Mouse (Mus musculus) myocyte (in vitro differentiated cells): ENCODE results near the gene Efhd2. TPM values are rescaled to one million over a fixed set of nuclear protein-coding genes. Genes with fewer than 3 reads are reported as not detected.

Source experiments
- H3K27me3 ChIP-seq: one replicate; pipeline ENCODE4 v1.6.1; 2011; ENCODE audit not compliant: control insufficient read depth, insufficient read depth, insufficient read length
- H3K36me3 ChIP-seq: one replicate; pipeline ENCODE4 v1.6.1; 2011; ENCODE audit not compliant: control insufficient read depth, insufficient read depth
- H3K4me2 ChIP-seq: one replicate; pipeline ENCODE4 v1.6.1; 2011; ENCODE audit warnings: low read depth, control low read depth
- H3K4me3 ChIP-seq: one replicate; pipeline ENCODE4 v1.5.1; 2011; ENCODE audit warnings: mild to moderate bottlenecking, control low read depth, moderate library complexity
- H3K79me2 ChIP-seq: one replicate; pipeline ENCODE4 v1.6.1; 2011; ENCODE audit not compliant: control insufficient read depth, insufficient read depth
- H3ac ChIP-seq: one replicate; pipeline ENCODE4 v1.6.1; 2011; ENCODE audit not compliant: control insufficient read depth, insufficient read length
- CEBPB ChIP-seq: IDR thresholded peaks from 2 replicates; pipeline ENCODE4 v1.6.1; 2011; ENCODE audit warnings: mild to moderate bottlenecking, moderate library complexity; ENCODE audit not compliant: poor library complexity, insufficient read depth, severe bottlenecking
- E2F4 ChIP-seq: IDR thresholded peaks from one replicate; pipeline ENCODE4 v1.6.1; 2011; ENCODE audit warnings: mild to moderate bottlenecking, control low read depth, moderate library complexity; ENCODE audit not compliant: insufficient read depth
- MAX ChIP-seq: IDR thresholded peaks from one replicate; pipeline ENCODE4 v1.6.1; 2011; ENCODE audit warnings: low read depth, mild to moderate bottlenecking, control low read depth
- MYOD1 ChIP-seq, 3 experiments: IDR thresholded peaks; one replicate each; pipeline ENCODE4 v1.6.1; 2011; ENCODE audit warnings: control low read depth in 2 of 3, low read depth in 2 of 3, mild to moderate bottlenecking in 2 of 3, moderate library complexity in 1 of 3; ENCODE audit not compliant: insufficient read length in 2 of 3, control insufficient read depth in 1 of 3
- MYOG ChIP-seq, 3 experiments: IDR thresholded peaks; one replicate each; pipeline ENCODE4 v1.6.1; 2011; ENCODE audit warnings: control low read depth in 2 of 3, low read depth in 2 of 3, mild to moderate bottlenecking in 2 of 3; ENCODE audit not compliant: insufficient read length in 2 of 3, control insufficient read depth in 1 of 3, insufficient read depth in 1 of 3
- POLR2A ChIP-seq: IDR thresholded peaks from one replicate; pipeline ENCODE4 v1.6.1; 2011; ENCODE audit warnings: low read depth, mild to moderate bottlenecking, control low read depth, moderate library complexity; ENCODE audit not compliant: insufficient read length
- POLR2AphosphoS2 ChIP-seq: IDR thresholded peaks from one replicate; pipeline ENCODE4 v1.6.1; 2011; ENCODE audit warnings: low read depth, control low read depth; ENCODE audit not compliant: insufficient read length
- REST ChIP-seq: IDR thresholded peaks from one replicate; pipeline ENCODE4 v1.6.1; 2011; ENCODE audit warnings: mild to moderate bottlenecking, control low read depth, moderate library complexity; ENCODE audit not compliant: insufficient read depth, insufficient read length
- SRF ChIP-seq: IDR thresholded peaks from one replicate; pipeline ENCODE4 v1.6.1; 2011; ENCODE audit warnings: low read depth; ENCODE audit not compliant: control insufficient read depth, insufficient read length
- TCF12 ChIP-seq: IDR thresholded peaks from one replicate; pipeline ENCODE4 v1.6.1; 2011; ENCODE audit warnings: mild to moderate bottlenecking, control low read depth; ENCODE audit not compliant: poor library complexity, insufficient read depth, severe bottlenecking
- TCF3 ChIP-seq: IDR thresholded peaks from one replicate; pipeline ENCODE4 v1.6.1; 2011; ENCODE audit warnings: low read depth, control low read depth; ENCODE audit not compliant: insufficient read length
- USF1 ChIP-seq: IDR thresholded peaks from one replicate; pipeline ENCODE4 v1.6.1; 2011; ENCODE audit warnings: low read depth, mild to moderate bottlenecking, control low read depth, moderate library complexity
- polyA plus RNA-seq: library from polyadenylated mRNA; unstranded; fragments of >200 nt; fragmentation: generic; extraction: Trizol; gene quantifications from one replicate; pipeline ENCODE4 v1.2.1, GENCODE M21; 2012; ENCODE audit warnings: missing spikeins

Efhd2 gene
- polyA plus RNA-seq, 1 experiment = 38.8 TPM

GRCm38 (mm10) chr4:141816267-141816666 is 58.5 kb downstream of the Efhd2 start:
- Histone ChIP-seq H3K4me3 (no peak overlapping the region), H3K36me3 (peaks cover 1% of the 10 kb centered on the region), H3K4me2 (no peak overlapping the region), H3K27me3 (no peaks in the 10 kb centered on the region), H3ac (no peak overlapping the region), H3K79me2 (no peaks in the 10 kb centered on the region)
- TF ChIP-seq POLR2A (no peak), MYOD1 (IDR thresholded peaks at IDR 0.05; ENCODE audit: control insufficient read depth in 1 of 3, insufficient read length in 2 of 3, low read depth in 2 of 3) (no peak), CEBPB (no peak), SRF (no peak), TCF3 (no peak), E2F4 (no peak), MAX (no peak), MYOG (IDR thresholded peaks at IDR 0.05; ENCODE audit: control insufficient read depth in 1 of 3, insufficient read depth in 1 of 3, insufficient read length in 2 of 3, low read depth in 2 of 3) (no peak), USF1 (no peak), TCF12 (no peak), REST (no peak), POLR2AphosphoS2 (no peak)

- peaks cover 11% of the 10 kb centered on the region for H3K36me3 ChIP-seq
- H3K79me2 ChIP-seq = no peaks in the 10 kb centered on the region
- TF ChIP-seq SRF (no peak), REST (peak; percentile 66), TCF12 (no peak), POLR2AphosphoS2 (no peak), MYOG (IDR thresholded peaks at IDR 0.05; ENCODE audit: control insufficient read depth in 1 of 3, insufficient read depth in 1 of 3, insufficient read length in 2 of 3, low read depth in 2 of 3) (no peak)
- no peaks in the 10 kb centered on the region for H3K27me3 ChIP-seq
- no peak overlapping the region for H3ac ChIP-seq
- no peak overlapping the region for H3K4me3 ChIP-seq
- no peak overlapping the region for H3K4me2 ChIP-seq
Measured at GRCm38 (mm10) chr4:141811375-141811774, 63.3 kb downstream of the Efhd2 start.

GRCm38 (mm10) chr4:141810975-141811374 is 63.7 kb downstream of the Efhd2 start:
- Histone ChIP-seq H3K4me2 (no peak overlapping the region), H3K79me2 (no peaks in the 10 kb centered on the region)

DNA sequence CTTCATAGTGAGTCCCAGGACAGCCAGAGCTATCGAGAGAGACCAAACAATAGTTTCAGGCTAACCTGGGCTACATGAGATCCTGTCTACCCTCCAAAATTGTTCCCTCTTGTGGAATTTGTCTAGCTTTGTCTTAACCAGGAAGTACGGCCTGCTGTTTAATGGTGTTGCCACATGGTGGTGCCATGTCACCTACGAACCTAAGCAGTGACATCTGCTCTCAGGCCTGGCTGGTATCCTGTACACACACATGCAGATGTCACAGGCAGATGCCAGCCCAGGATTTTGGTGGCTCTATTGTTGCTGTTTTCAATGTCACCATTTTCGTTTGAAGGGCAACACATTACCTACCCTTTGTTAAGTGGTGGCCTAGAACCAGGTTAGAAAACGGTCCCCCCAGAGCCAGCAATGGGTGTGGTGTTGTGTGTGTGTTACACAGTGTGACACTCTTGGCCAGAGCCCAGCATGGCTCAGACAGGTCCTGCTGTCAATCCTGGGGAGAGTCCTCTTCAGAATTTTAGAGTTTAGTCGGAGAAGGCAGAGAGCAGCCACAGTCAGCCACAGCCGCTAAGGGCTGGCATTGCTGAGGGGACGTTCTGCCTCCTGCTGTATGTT is 64.8 kb downstream of the Efhd2 start:
- TF ChIP-seq SRF = no peak
- no peak for TF ChIP-seq CEBPB
- no peak for TF ChIP-seq POLR2AphosphoS2
- no peak for TF ChIP-seq USF1
- no peak for TF ChIP-seq TCF3
- no peak for TF ChIP-seq E2F4
- TF ChIP-seq REST = no peak
- no peak for TF ChIP-seq MYOG (IDR thresholded peaks at IDR 0.05; ENCODE audit: control insufficient read depth in 1 of 3, insufficient read depth in 1 of 3, insufficient read length in 2 of 3, low read depth in 2 of 3)
- no peak for TF ChIP-seq MAX
- no peak for TF ChIP-seq POLR2A
- TF ChIP-seq TCF12 = no peak
- TF ChIP-seq MYOD1 (IDR thresholded peaks at IDR 0.05; ENCODE audit: control insufficient read depth in 1 of 3, insufficient read length in 2 of 3, low read depth in 2 of 3) = no peak
- peaks cover 11% of the 10 kb centered on the region for H3K36me3 ChIP-seq
- no peak overlapping the region for H3K4me3 ChIP-seq
- no peak overlapping the region for H3ac ChIP-seq
- H3K79me2 ChIP-seq = no peaks in the 10 kb centered on the region
- H3K27me3 ChIP-seq = no peaks in the 10 kb centered on the region
- H3K4me2 ChIP-seq = no peak overlapping the region

More at GRCm38 (mm10) chr4:141810975-141811374, 63.7 kb downstream of the Efhd2 start:
- H3K27me3 ChIP-seq = no peaks in the 10 kb centered on the region
- H3K36me3 ChIP-seq = peaks cover 11% of the 10 kb centered on the region
- no peak overlapping the region for H3K4me3 ChIP-seq
- TF ChIP-seq MYOG (IDR thresholded peaks at IDR 0.05; ENCODE audit: control insufficient read depth in 1 of 3, insufficient read depth in 1 of 3, insufficient read length in 2 of 3, low read depth in 2 of 3) (no peak), CEBPB (no peak), MYOD1 (IDR thresholded peaks at IDR 0.05; ENCODE audit: control insufficient read depth in 1 of 3, insufficient read length in 2 of 3, low read depth in 2 of 3) (no peak), MAX (no peak), USF1 (no peak), E2F4 (no peak), SRF (no peak), REST (no peak), TCF12 (no peak), POLR2A (no peak), POLR2AphosphoS2 (no peak), TCF3 (no peak)
- no peak overlapping the region for H3ac ChIP-seq

Other genes starting within 250 kb of the Efhd2 start
- gene Plekhm2, start 210.0 kb downstream of the Efhd2 start, polyA plus RNA-seq = 20.4 TPM
- 5.8 TPM for gene Rsc1a1, start 189.3 kb downstream of the Efhd2 start, polyA plus RNA-seq
- gene Ddi2, start 151.5 kb downstream of the Efhd2 start, polyA plus RNA-seq = 10.6 TPM
- gene Agmat, start 128.2 kb downstream of the Efhd2 start, polyA plus RNA-seq = 0.72 TPM
- 9.5 TPM for gene Dnajc16, start 84.0 kb downstream of the Efhd2 start, polyA plus RNA-seq
- gene Casp9, start 81.3 kb downstream of the Efhd2 start, polyA plus RNA-seq = 15.2 TPM
- gene Cela2a, start 48.8 kb downstream of the Efhd2 start, polyA plus RNA-seq = not detected
- not detected for gene Ctrc, start 28.6 kb downstream of the Efhd2 start, polyA plus RNA-seq
- gene Fhad1, start 140.2 kb upstream of the Efhd2 start, polyA plus RNA-seq = 0.17 TPM
- not detected for gene Tmem51, start 209.4 kb upstream of the Efhd2 start, polyA plus RNA-seq